Mouse (Mus musculus): ENCODE measurements around the gene Ccdc58. TPM values are rescaled to one million over a fixed set of nuclear protein-coding genes. Genes with fewer than 3 reads are reported as not detected.

Gene Ccdc58
- polyA plus RNA-seq, 1 experiment, result 52.8 TPM

- H3K4me1 ChIP-seq (ENCODE audit: control insufficient read depth, insufficient read depth, low read length), result no peaks in the 10 kb centered on the region
- H3K27ac ChIP-seq (ENCODE audit: control insufficient read depth, insufficient read depth, low read depth, low read length, poor library complexity), result no peak overlapping the region
- H3K4me3 ChIP-seq (replicated peaks; ENCODE audit: control insufficient read depth, low read depth, low read length), result no peak overlapping the region
- TF ChIP-seq CTCF (IDR thresholded peaks at IDR 0.05; ENCODE audit: control insufficient read depth, insufficient read depth, low read length), result no peak
- WGBS, result 57% methylated on average over 2 of the region's 2 CpGs
These were observed 66.7 kb downstream of the Ccdc58 start for GRCm38 (mm10) chr16:36138201-36138600.

Other genes with a start within 250 kb of the Ccdc58 start
- gene Parp14, start 200.1 kb upstream of the Ccdc58 start, polyA plus RNA-seq (2011; ENCODE audit: insufficient read depth, insufficient read length, low replicate concordance, missing spikeins), result 8.5 and 17.2 TPM in 2 replicates
- gene Parp9, start 133.2 kb upstream of the Ccdc58 start, polyA plus RNA-seq (2011; ENCODE audit: insufficient read depth, insufficient read length, low replicate concordance, missing spikeins), result 18.7 and 19.6 TPM in 2 replicates
- gene Dtx3l, start 132.5 kb upstream of the Ccdc58 start, polyA plus RNA-seq (2011; ENCODE audit: insufficient read depth, insufficient read length, low replicate concordance, missing spikeins), result 5.5 and 9.2 TPM in 2 replicates
- 26.7 and 48.3 TPM in 2 replicates for gene Kpna1, start 92.9 kb upstream of the Ccdc58 start, polyA plus RNA-seq (2011; ENCODE audit: insufficient read depth, insufficient read length, low replicate concordance, missing spikeins)
- gene Wdr5b, start 30.5 kb upstream of the Ccdc58 start, polyA plus RNA-seq (2011; ENCODE audit: insufficient read depth, insufficient read length, low replicate concordance, missing spikeins), result 4.7 and 7.3 TPM in 2 replicates
- 30.9 and 65.6 TPM in 2 replicates for gene Fam162a, start 91 bp upstream of the Ccdc58 start, polyA plus RNA-seq (2011; ENCODE audit: insufficient read depth, insufficient read length, low replicate concordance, missing spikeins)
- not detected in 2 replicates for gene Csta1, start 59.6 kb downstream of the Ccdc58 start, polyA plus RNA-seq (2011; ENCODE audit: insufficient read depth, insufficient read length, low replicate concordance, missing spikeins)
- 27.1 and 73.8 TPM in 2 replicates for gene Stfa2l1, start 85.1 kb downstream of the Ccdc58 start, polyA plus RNA-seq (2011; ENCODE audit: insufficient read depth, insufficient read length, low replicate concordance, missing spikeins)
- gene Gm5483, start 112.5 kb downstream of the Ccdc58 start, polyA plus RNA-seq (2011; ENCODE audit: insufficient read depth, insufficient read length, low replicate concordance, missing spikeins), result 31.2 and 55.2 TPM in 2 replicates
- gene Gm5416, start 138.7 kb downstream of the Ccdc58 start, polyA plus RNA-seq (2011; ENCODE audit: insufficient read depth, insufficient read length, low replicate concordance, missing spikeins), result not detected in 2 replicates
- 3.3 TPM in 1 of 2 replicates, not detected in the other for gene 2010005H15Rik, start 149.8 kb downstream of the Ccdc58 start, polyA plus RNA-seq (2011; ENCODE audit: insufficient read depth, insufficient read length, low replicate concordance, missing spikeins)
- gene Stfa1, start 205.3 kb downstream of the Ccdc58 start, polyA plus RNA-seq (2011; ENCODE audit: insufficient read depth, insufficient read length, low replicate concordance, missing spikeins), result 5.8 and 10.9 TPM in 2 replicates

All from bone marrow, adult 2 months (tissue).